Mouse (Mus musculus) forebrain, embryonic 16.5 days (tissue): Measurements from ENCODE around the gene Foxc1. TPM values are rescaled to one million over a fixed set of nuclear protein-coding genes. Genes with fewer than 3 reads are reported as not detected.

Experiments used
- ATAC-seq: fragments of 200-750 bp; cut with Nextera tagmentation; 2 replicates; pipeline ENCODE4 v1.8.0; 2017; ENCODE audit warnings: mild to moderate bottlenecking, moderate library complexity
- H3K27ac ChIP-seq: fragments of 300-500 bp; sonication (generic); 2 replicates; pipeline ENCODE4 v1.5.1; 2014; ENCODE audit warnings: low read length, control low read depth
- H3K27me3 ChIP-seq: fragments of 300-500 bp; sonication (generic); replicated peaks from 2 replicates; pipeline ENCODE4 v1.6.1; 2014; ENCODE audit warnings: low read length; ENCODE audit not compliant: control insufficient read depth, insufficient read depth
- H3K36me3 ChIP-seq: fragments of 300-500 bp; sonication (generic); 2 replicates; pipeline ENCODE4 v1.6.1; 2014; ENCODE audit not compliant: control insufficient read depth, insufficient read depth
- H3K4me1 ChIP-seq: fragments of 300-500 bp; sonication (generic); replicated peaks from 2 replicates; pipeline ENCODE4 v1.6.1; 2014; ENCODE audit warnings: low read length; ENCODE audit not compliant: control insufficient read depth, insufficient read depth
- H3K4me2 ChIP-seq: fragments of 300-500 bp; sonication (generic); 2 replicates; pipeline ENCODE4 v1.6.1; 2014; ENCODE audit warnings: mild to moderate bottlenecking, low read length, control low read depth
- H3K4me3 ChIP-seq: fragments of 300-500 bp; sonication (generic); replicated peaks from 2 replicates; pipeline ENCODE4 v1.5.1; 2014; ENCODE audit warnings: mild to moderate bottlenecking, low read length, control low read depth
- H3K9ac ChIP-seq: fragments of 300-500 bp; sonication (generic); replicated peaks from 2 replicates; pipeline ENCODE4 v1.6.1; 2014; ENCODE audit warnings: low read depth, low read length, control low read depth
- H3K9me3 ChIP-seq: fragments of 300-500 bp; sonication (generic); 2 replicates; pipeline ENCODE4 v1.6.1; 2016; ENCODE audit warnings: low read length; ENCODE audit not compliant: control insufficient read depth
- WGBS: fragments of 180-500 bp; shearing (Covaris S2); extraction: QIAGEN DNeasy Blood & Tissue Kit; methylation state at CpG from one replicate; pipeline ENCODE4 v1.1.7; 2014; 5-methylcytosine and 5-hydroxymethylcytosine counted together
- polyA plus RNA-seq: library from polyadenylated mRNA; unstranded; fragments of >200 nt; fragmentation: Nextera tagmentation; extraction: Ambion mirVana; gene quantifications from 2 replicates; pipeline ENCODE4 v1.2.1, GENCODE M21; 2015

Gene Foxc1
- 0.57 and 1.1 TPM in 2 replicates for polyA plus RNA-seq

- ATAC-seq: peak; percentile 73
- Histone ChIP-seq H3K27me3 (peaks cover 44% of the 10 kb centered on the region), H3K27ac (peak within 1 kb of the TSS; percentile 28; the same call in 1 of the 2 replicates), H3K4me1 (peaks cover 35% of the 10 kb centered on the region), H3K4me2 (peak within 1 kb of the TSS; percentile 75), H3K9ac (peak within 1 kb of the TSS; percentile 44), H3K4me3 (peak within 1 kb of the TSS; percentile 46), H3K9me3 (no peaks in the 10 kb centered on the region), H3K36me3 (no peaks in the 10 kb centered on the region)
- under 1% methylated on average over 40 of the region's 40 CpGs for WGBS
These were observed at the start of gene Foxc1 for GRCm38 (mm10) chr13:31806428-31806832. TSS of gene Foxc1 (plus strand) at chr13:31806633.

GRCm38 (mm10) chr13:31760411-31760810, 46.0 kb upstream of the Foxc1 start:
- Histone ChIP-seq H3K36me3 (no peaks in the 10 kb centered on the region), H3K4me1 (no peaks in the 10 kb centered on the region), H3K27ac (no peak overlapping the region), H3K4me2 (no peak overlapping the region), H3K9me3 (no peaks in the 10 kb centered on the region), H3K4me3 (no peak overlapping the region), H3K9ac (no peak overlapping the region), H3K27me3 (no peaks in the 10 kb centered on the region)
- 73% methylated on average over 4 of the region's 4 CpGs for WGBS
- ATAC-seq: no peak

GRCm38 (mm10) chr13:31761057-31761456, 45.4 kb upstream of the Foxc1 start:
- H3K9me3 ChIP-seq: no peaks in the 10 kb centered on the region
- H3K4me2 ChIP-seq: no peak overlapping the region
- H3K4me1 ChIP-seq: no peaks in the 10 kb centered on the region
- 74% methylated on average over 4 of the region's 4 CpGs for WGBS
- H3K27ac ChIP-seq: no peak overlapping the region
- no peak overlapping the region for H3K4me3 ChIP-seq
- H3K27me3 ChIP-seq: no peaks in the 10 kb centered on the region
- no peak for ATAC-seq
- H3K36me3 ChIP-seq: no peaks in the 10 kb centered on the region
- H3K9ac ChIP-seq: no peak overlapping the region

- Histone ChIP-seq H3K4me1 (no peaks in the 10 kb centered on the region), H3K4me3 (no peak overlapping the region), H3K36me3 (no peaks in the 10 kb centered on the region), H3K9me3 (no peaks in the 10 kb centered on the region), H3K27me3 (no peaks in the 10 kb centered on the region), H3K4me2 (no peak overlapping the region), H3K9ac (no peak overlapping the region), H3K27ac (no peak overlapping the region)
- no peak for ATAC-seq
- 94% methylated on average over 3 of the region's 3 CpGs for WGBS
These were observed 42.0 kb upstream of the Foxc1 start for GRCm38 (mm10) chr13:31764419-31764818.

GRCm38 (mm10) chr13:31765564-31765963, 40.9 kb upstream of the Foxc1 start:
- Histone ChIP-seq H3K9ac (no peak overlapping the region), H3K9me3 (no peaks in the 10 kb centered on the region), H3K4me1 (no peaks in the 10 kb centered on the region), H3K4me2 (no peak overlapping the region), H3K36me3 (no peaks in the 10 kb centered on the region), H3K27ac (no peak overlapping the region), H3K27me3 (no peaks in the 10 kb centered on the region), H3K4me3 (no peak overlapping the region)
- ATAC-seq: no peak
- WGBS: 91% methylated on average over 2 of the region's 2 CpGs

- Histone ChIP-seq H3K4me1 (0 out of 2 replicates have a peak, but pooled peaks cover 2% of the 10 kb centered on the region), H3K4me2 (no peak overlapping the region), H3K27me3 (no peaks in the 10 kb centered on the region), H3K9me3 (no peaks in the 10 kb centered on the region), H3K4me3 (no peak overlapping the region), H3K9ac (no peak overlapping the region), H3K36me3 (no peaks in the 10 kb centered on the region), H3K27ac (no peak overlapping the region)
- no peak for ATAC-seq
- 79% methylated on average over 5 of the region's 5 CpGs for WGBS
These were observed 33.6 kb upstream of the Foxc1 start for GRCm38 (mm10) chr13:31772882-31773281.

- H3K27me3 ChIP-seq: no peaks in the 10 kb centered on the region
- ATAC-seq: 0 out of 2 replicates have a peak, but pooled peaks have one; percentile 26
- no peak overlapping the region for H3K4me3 ChIP-seq
- H3K36me3 ChIP-seq: no peaks in the 10 kb centered on the region
- no peak overlapping the region for H3K9ac ChIP-seq
- H3K9me3 ChIP-seq: no peaks in the 10 kb centered on the region
- WGBS: 50% methylated on average over 5 of the region's 5 CpGs
- H3K27ac ChIP-seq: no peak overlapping the region
- 0 out of 2 replicates have a peak, but pooled peaks cover 2% of the 10 kb centered on the region for H3K4me1 ChIP-seq
- H3K4me2 ChIP-seq: no peak overlapping the region
These were observed 30.7 kb upstream of the Foxc1 start for GRCm38 (mm10) chr13:31775762-31776161.

- Histone ChIP-seq H3K27me3 (no peaks in the 10 kb centered on the region), H3K36me3 (no peaks in the 10 kb centered on the region), H3K4me1 (0 out of 2 replicates have a peak, but pooled peaks cover 2% of the 10 kb centered on the region), H3K4me2 (no peak overlapping the region), H3K9me3 (no peaks in the 10 kb centered on the region), H3K4me3 (no peak overlapping the region), H3K27ac (no peak overlapping the region), H3K9ac (no peak overlapping the region)
- ATAC-seq: no peak
- 79% methylated on average over 17 of the region's 17 CpGs for WGBS
These were observed 27.0 kb upstream of the Foxc1 start for GRCm38 (mm10) chr13:31779281-31779981.

GRCm38 (mm10) chr13:31780299-31780698, 26.1 kb upstream of the Foxc1 start:
- WGBS: 92% methylated on average over 3 of the region's 3 CpGs

More at GRCm38 (mm10) chr13:31780299-31780698, 26.1 kb upstream of the Foxc1 start:
- no peaks in the 10 kb centered on the region for H3K9me3 ChIP-seq
- ATAC-seq: no peak
- H3K4me3 ChIP-seq: no peak overlapping the region
- H3K4me2 ChIP-seq: no peak overlapping the region
- no peak overlapping the region for H3K27ac ChIP-seq
- no peaks in the 10 kb centered on the region for H3K36me3 ChIP-seq
- 0 out of 2 replicates have a peak, but pooled peaks cover 2% of the 10 kb centered on the region for H3K4me1 ChIP-seq
- H3K9ac ChIP-seq: no peak overlapping the region
- no peaks in the 10 kb centered on the region for H3K27me3 ChIP-seq
